Mouse (Mus musculus) embryonic facial prominence, embryonic 10.5 days (tissue): ENCODE results near the gene Ak5. TPM values are rescaled to one million over a fixed set of nuclear protein-coding genes. Genes with fewer than 3 reads are reported as not detected.
A peak's percentile ranks its signal among the peaks of the same experiment; 100 is the strongest.
"Not testable (repeated sequence)": the region's sequence is repeated elsewhere in the genome, so short reads cannot be mapped to it uniquely, and the experiment has no call there.

ENCODE experiments used
- DNase-seq: peaks from one replicate; pipeline ENCODE4 v3.0.0-alpha.2; 2017; ENCODE audit warnings: low spot score
- H3K27ac ChIP-seq: fragments of 300-500 bp; sonication (generic); replicated peaks from 2 replicates; pipeline ENCODE4 v1.5.1; 2016; ENCODE audit warnings: mild to moderate bottlenecking
- H3K27me3 ChIP-seq: fragments of 300-500 bp; sonication (generic); replicated peaks from 2 replicates; pipeline ENCODE4 v1.6.1; 2016; ENCODE audit warnings: low read depth, mild to moderate bottlenecking; ENCODE audit not compliant: poor library complexity, severe bottlenecking
- H3K36me3 ChIP-seq: fragments of 300-500 bp; sonication (generic); replicated peaks from 2 replicates; pipeline ENCODE4 v1.6.1; 2016; ENCODE audit warnings: mild to moderate bottlenecking, moderate library complexity
- H3K4me1 ChIP-seq: fragments of 300-500 bp; sonication (generic); 2 replicates; pipeline ENCODE4 v1.6.1; 2016
- H3K4me3 ChIP-seq: fragments of 300-500 bp; sonication (generic); 2 replicates; pipeline ENCODE4 v1.5.1; 2016; ENCODE audit warnings: mild to moderate bottlenecking, moderate library complexity
- H3K9me3 ChIP-seq: fragments of 300-500 bp; sonication (generic); 2 replicates; pipeline ENCODE4 v1.6.1; 2016; ENCODE audit warnings: mild to moderate bottlenecking
- WGBS: fragments of 180-500 bp; shearing (Covaris S2); methylation state at CpG from one replicate; pipeline ENCODE4 v1.1.7; 2016; 5-methylcytosine and 5-hydroxymethylcytosine counted together
- polyA plus RNA-seq: library from polyadenylated mRNA; unstranded; fragments of >200 nt; fragmentation: Nextera tagmentation; extraction: Ambion mirVana; gene quantifications from 2 replicates; pipeline ENCODE4 v1.2.1, GENCODE M21; 2016

Ak5 gene
- 0.93 and 1.3 TPM in 2 replicates for polyA plus RNA-seq

GRCm38 (mm10) chr3:152668239-152668638 is at the start of gene Ak5:
Gene Ak5 (minus strand): TSS chr3:152668360.
- Histone ChIP-seq H3K27me3 (peaks cover 54% of the 10 kb centered on the region), H3K4me3 (peak within 1 kb of the TSS; percentile 73), H3K4me1 (peaks cover 15% of the 10 kb centered on the region), H3K36me3 (no peaks in the 10 kb centered on the region), H3K9me3 (no peaks in the 10 kb centered on the region), H3K27ac (peak within 1 kb of the TSS; percentile 76)
- DNase-seq = no peak
- WGBS = 5% methylated on average over 5 of the region's 5 CpGs

- DNase-seq = peak; percentile 94
- Histone ChIP-seq H3K27me3 (no peaks in the 10 kb centered on the region), H3K27ac (peak within 1 kb of the TSS; percentile 89), H3K4me1 (peaks cover 16% of the 10 kb centered on the region), H3K9me3 (no peaks in the 10 kb centered on the region), H3K36me3 (no peaks in the 10 kb centered on the region; the same call in 1 of the 2 replicates), H3K4me3 (peak within 1 kb of the TSS; percentile 68)
- under 1% methylated on average over 48 of the region's 48 CpGs for WGBS
Measured at GRCm38 (mm10) chr3:152713991-152714902, 46.1 kb upstream of the Ak5 start, which contains the start of gene Pigk. Gene Pigk (plus strand): TSS chr3:152714100.

- no peaks in the 10 kb centered on the region for H3K9me3 ChIP-seq
- peaks cover 16% of the 10 kb centered on the region for H3K4me1 ChIP-seq
- no peaks in the 10 kb centered on the region for H3K27me3 ChIP-seq
- no peak overlapping the region for H3K4me3 ChIP-seq
- H3K36me3 ChIP-seq = no peaks in the 10 kb centered on the region; the same call in 1 of the 2 replicates
- 75% methylated on average over 4 of the region's 4 CpGs for WGBS
- no peak overlapping the region for H3K27ac ChIP-seq
- no peak for DNase-seq
Measured at GRCm38 (mm10) chr3:152712957-152713356, 44.8 kb upstream of the Ak5 start.

- no peaks in the 10 kb centered on the region for H3K9me3 ChIP-seq
- WGBS = 44% methylated on average over 3 of the region's 3 CpGs
- DNase-seq = no peak
- no peaks in the 10 kb centered on the region for H3K36me3 ChIP-seq
- H3K4me1 ChIP-seq = peaks cover 10% of the 10 kb centered on the region
- no peak overlapping the region for H3K27ac ChIP-seq
- H3K4me3 ChIP-seq = no peak overlapping the region
- no peaks in the 10 kb centered on the region for H3K27me3 ChIP-seq
Measured at GRCm38 (mm10) chr3:152709936-152710335, 41.8 kb upstream of the Ak5 start.

- DNase-seq = no peak
- 88% methylated on average over 5 of the region's 5 CpGs for WGBS
- Histone ChIP-seq H3K9me3 (no peaks in the 10 kb centered on the region), H3K4me1 (0 out of 2 replicates have a peak, but pooled peaks cover 3% of the 10 kb centered on the region), H3K4me3 (no peak overlapping the region), H3K27me3 (no peaks in the 10 kb centered on the region), H3K27ac (no peak overlapping the region), H3K36me3 (no peaks in the 10 kb centered on the region)
Measured at GRCm38 (mm10) chr3:152707321-152707823, 39.2 kb upstream of the Ak5 start.

GRCm38 (mm10) chr3:152706901-152707300 is 38.7 kb upstream of the Ak5 start:
- no peak overlapping the region for H3K27ac ChIP-seq
- H3K9me3 ChIP-seq = no peaks in the 10 kb centered on the region
- 85% methylated on average over 2 of the region's 2 CpGs for WGBS
- no peak for DNase-seq
- H3K27me3 ChIP-seq = no peaks in the 10 kb centered on the region
- no peak overlapping the region for H3K4me3 ChIP-seq
- 0 out of 2 replicates have a peak, but pooled peaks cover 3% of the 10 kb centered on the region for H3K4me1 ChIP-seq
- H3K36me3 ChIP-seq = no peaks in the 10 kb centered on the region

GRCm38 (mm10) chr3:152705826-152706225 is 37.7 kb upstream of the Ak5 start:
- Histone ChIP-seq H3K27ac (no peak overlapping the region), H3K4me3 (no peak overlapping the region), H3K4me1 (0 out of 2 replicates have a peak, but pooled peaks cover 3% of the 10 kb centered on the region), H3K36me3 (no peaks in the 10 kb centered on the region), H3K9me3 (no peaks in the 10 kb centered on the region), H3K27me3 (no peaks in the 10 kb centered on the region)
- 72% methylated on average over 5 of the region's 5 CpGs for WGBS
- no peak for DNase-seq

GRCm38 (mm10) chr3:152702274-152702843 is 34.2 kb upstream of the Ak5 start:
- Histone ChIP-seq H3K4me3 (peak overlapping the region; percentile 40), H3K9me3 (no peaks in the 10 kb centered on the region), H3K27me3 (no peaks in the 10 kb centered on the region), H3K27ac (no peak overlapping the region), H3K36me3 (no peaks in the 10 kb centered on the region), H3K4me1 (peaks cover 4% of the 10 kb centered on the region; the same call in 1 of the 2 replicates)
- DNase-seq = peak; percentile 22
- WGBS = 46% methylated on average over 8 of the region's 8 CpGs

GRCm38 (mm10) chr3:152701536-152701935 is 33.4 kb upstream of the Ak5 start:
- H3K4me3 ChIP-seq = not testable (repeated sequence)

GRCm38 (mm10) chr3:152699261-152699660 is 31.1 kb upstream of the Ak5 start:
- Histone ChIP-seq H3K4me1 (peaks cover 4% of the 10 kb centered on the region; the same call in 1 of the 2 replicates), H3K4me3 (no peak overlapping the region), H3K36me3 (no peaks in the 10 kb centered on the region), H3K27ac (no peak overlapping the region), H3K27me3 (no peaks in the 10 kb centered on the region), H3K9me3 (no peaks in the 10 kb centered on the region)
- no peak for DNase-seq
- WGBS = 67% methylated on average over 8 of the region's 8 CpGs

More at GRCm38 (mm10) chr3:152701536-152701935, 33.4 kb upstream of the Ak5 start:
- not testable (repeated sequence) for H3K4me1 ChIP-seq, H3K27me3 ChIP-seq, H3K36me3 ChIP-seq, DNase-seq, H3K27ac ChIP-seq, H3K9me3 ChIP-seq
- 90% methylated on average over 8 of the region's 8 CpGs for WGBS

GRCm38 (mm10) chr3:152698017-152698416 is 29.9 kb upstream of the Ak5 start:
- H3K9me3 ChIP-seq = no peaks in the 10 kb centered on the region
- H3K4me1 ChIP-seq = peaks cover 4% of the 10 kb centered on the region; the same call in 1 of the 2 replicates
- H3K4me3 ChIP-seq = no peak overlapping the region
- H3K27ac ChIP-seq = no peak overlapping the region
- H3K27me3 ChIP-seq = no peaks in the 10 kb centered on the region
- H3K36me3 ChIP-seq = no peaks in the 10 kb centered on the region
- WGBS = 87% methylated on average over 5 of the region's 5 CpGs
- DNase-seq = no peak

GRCm38 (mm10) chr3:152694950-152695349 is 26.8 kb upstream of the Ak5 start:
- Histone ChIP-seq H3K36me3 (no peaks in the 10 kb centered on the region), H3K27me3 (no peaks in the 10 kb centered on the region), H3K27ac (no peak overlapping the region), H3K4me1 (peaks cover 4% of the 10 kb centered on the region; the same call in 1 of the 2 replicates), H3K4me3 (no peak overlapping the region), H3K9me3 (no peaks in the 10 kb centered on the region)
- no peak for DNase-seq
- WGBS = 91% methylated on average over 3 of the region's 3 CpGs
